Mouse (Mus musculus) heart, postnatal 4 days (tissue): ENCODE measurements around the gene Smim11. TPM values are rescaled to one million over a fixed set of nuclear protein-coding genes. Genes with fewer than 3 reads are reported as not detected.
A peak's percentile ranks its signal among the peaks of the same experiment; 100 is the strongest.

Source experiments
- DNase-seq: peaks from one replicate; pipeline ENCODE4 v3.0.0; 2021
- total RNA-seq, 2 experiments: library from RNA; stranded (reverse); gene quantifications; 2 replicates each; pipeline ENCODE4 v1.2.3; 2021

Gene Smim11
- total RNA-seq, 2 experiments from 2014 or later, result 43.6 to 44.9 TPM

- no peak for DNase-seq
These were observed 19.3 kb downstream of the Smim11 start for GRCm38 (mm10) chr16:92320361-92320760.

GRCm38 (mm10) chr16:92321341-92321740 lies 20.3 kb downstream of the Smim11 start, which contains the start of gene Fam243:
TSS of gene Fam243 (minus strand) at chr16:92321441.
- no peak for DNase-seq

- DNase-seq, result no peak
These were observed 23.4 kb downstream of the Smim11 start for GRCm38 (mm10) chr16:92324309-92325061.

- no peak for DNase-seq
These were observed 23.9 kb downstream of the Smim11 start for GRCm38 (mm10) chr16:92325062-92325406.

- no peak for DNase-seq
These were observed 26.8 kb downstream of the Smim11 start for GRCm38 (mm10) chr16:92327911-92328310.

GRCm38 (mm10) chr16:92330966-92331365 lies 29.9 kb downstream of the Smim11 start:
- DNase-seq, result no peak

- no peak for DNase-seq
These were observed 33.5 kb downstream of the Smim11 start for GRCm38 (mm10) chr16:92334600-92334999.

- peak; percentile 88 for DNase-seq
These were observed 35.2 kb downstream of the Smim11 start for GRCm38 (mm10) chr16:92336280-92336679.

GRCm38 (mm10) chr16:92340612-92341511 lies 39.8 kb downstream of the Smim11 start:
- DNase-seq, result peak; percentile 80

- peak; percentile 81 for DNase-seq
These were observed 44.1 kb downstream of the Smim11 start for GRCm38 (mm10) chr16:92345177-92345576.

- DNase-seq, result peak; percentile 92
These were observed 45.3 kb downstream of the Smim11 start for GRCm38 (mm10) chr16:92346297-92346916.

GRCm38 (mm10) chr16:92348941-92349340 lies 47.9 kb downstream of the Smim11 start:
- peak; percentile 60 for DNase-seq

GRCm38 (mm10) chr16:92353295-92353694 lies 52.2 kb downstream of the Smim11 start:
- no peak for DNase-seq

- DNase-seq, result no peak
These were observed 52.8 kb downstream of the Smim11 start for GRCm38 (mm10) chr16:92353897-92354296.

GRCm38 (mm10) chr16:92355366-92355765 lies 54.3 kb downstream of the Smim11 start:
- no peak for DNase-seq

- no peak for DNase-seq
These were observed 54.9 kb downstream of the Smim11 start for GRCm38 (mm10) chr16:92355982-92356381.

- no peak for DNase-seq
These were observed 55.9 kb downstream of the Smim11 start for GRCm38 (mm10) chr16:92357023-92357422.

- no peak for DNase-seq
These were observed 56.5 kb downstream of the Smim11 start for GRCm38 (mm10) chr16:92357566-92357965.

GRCm38 (mm10) chr16:92358734-92359133 lies 57.6 kb downstream of the Smim11 start:
- DNase-seq, result peak; percentile 71

- no peak for DNase-seq
These were observed 58.1 kb downstream of the Smim11 start, which contains the start of gene Kcne1 for GRCm38 (mm10) chr16:92359229-92359628. TSS of gene Kcne1 (minus strand) at chr16:92359468.

GRCm38 (mm10) chr16:92360711-92361110 lies 59.6 kb downstream of the Smim11 start:
- DNase-seq, result no peak
